Comparison of ENCODE assay signal across 17 mouse cellular contexts in the genomic region with DNA sequence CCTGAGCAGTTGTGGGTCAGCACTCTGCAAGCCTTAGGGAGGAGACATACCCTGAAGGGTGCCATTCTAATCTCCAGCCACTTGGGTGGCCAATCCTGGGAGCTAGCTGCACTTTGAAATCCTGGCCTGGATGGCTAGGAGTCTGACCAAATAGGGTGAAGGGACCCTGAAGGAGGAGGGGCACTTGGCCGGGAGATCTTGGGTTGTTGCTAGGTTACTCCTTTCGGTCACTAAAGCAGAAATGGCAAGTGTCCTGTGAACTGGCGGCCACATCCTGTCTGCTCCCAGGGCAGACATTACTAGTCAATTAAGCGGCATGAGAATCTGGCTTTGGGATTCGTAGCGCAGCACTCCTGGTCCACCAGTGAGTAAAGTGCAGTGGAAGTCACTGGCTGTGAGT. TPM values are rescaled to one million over a fixed set of nuclear protein-coding genes. Genes with fewer than 3 reads are reported as not detected.
DNase-seq lines count a peak whose midpoint lies in the region; ATAC-seq and TF ChIP-seq lines count a peak whose summit lies in the region.
"Had no signal": no experiment of that assay in that cellular context is flagged by ENCODE, and none has a peak within 500 bp of the region (broad histone marks: within the 10 kb centered on the region; RNA-seq: fewer than 3 reads in every experiment).

No protein-coding gene starts in this region.

- H3K36me3 ChIP-seq in heart, adult 2 months (ENCODE audit: control insufficient read depth, insufficient read depth, low read length): no peaks in the 10 kb centered on the region
- H3K36me3 ChIP-seq in heart, embryonic 12.5 days: peaks cover 12% of the 10 kb centered on the region
- H3K36me3 ChIP-seq: embryonic facial prominence, embryonic 15.5 days; intestine, embryonic 15.5 days; limb, embryonic 15.5 days had no signal

- ATAC-seq in heart, embryonic 12.5 days (ENCODE audit: insufficient number of reproducible peaks, low FRiP score): no peak
- ATAC-seq: intestine, embryonic 15.5 days had no signal

- H3K9me3 ChIP-seq in heart, embryonic 12.5 days (replicated peaks): no peaks in the 10 kb centered on the region
- H3K9me3 ChIP-seq: embryonic facial prominence, embryonic 15.5 days; hindbrain, embryonic 13.5 days; intestine, embryonic 15.5 days; limb, embryonic 15.5 days had no signal

- TF ChIP-seq POLR2A in heart, adult 2 months (IDR thresholded peaks at IDR 0.05; ENCODE audit: insufficient read depth, low read depth, low read length): no peak

- H3K79me2 ChIP-seq in heart, adult 2 months (replicated peaks; ENCODE audit: control insufficient read depth, insufficient read depth, low read length): no peaks in the 10 kb centered on the region

- 39% methylated on average over 6 of the region's 6 CpGs for WGBS in heart, adult 2 months
- 56% methylated on average over 6 of the region's 6 CpGs for WGBS in heart, embryonic 12.5 days

- TF ChIP-seq CTCF in heart, adult 2 months (IDR thresholded peaks at IDR 0.05): peak; percentile 11; the same call in 1 of the 2 replicates

- no peaks in the 10 kb centered on the region for H3K27me3 ChIP-seq in heart, adult 2 months (ENCODE audit: control insufficient read depth, insufficient read depth, low read length)
- H3K27me3 ChIP-seq in heart, embryonic 12.5 days (replicated peaks): no peaks in the 10 kb centered on the region
- H3K27me3 ChIP-seq: embryonic facial prominence, embryonic 15.5 days; intestine, embryonic 15.5 days had no signal

- H3K4me3 ChIP-seq in heart, adult 2 months: no peak overlapping the region
- H3K4me3 ChIP-seq in heart, embryonic 12.5 days: no peak overlapping the region
- no peak overlapping the region for H3K4me3 ChIP-seq in brown adipose tissue, adult 24 weeks (ENCODE audit: insufficient read depth, low read depth, low read length)
- H3K4me3 ChIP-seq: embryonic facial prominence, embryonic 15.5 days; hindbrain, embryonic 13.5 days; intestine, embryonic 15.5 days; limb, embryonic 15.5 days had no signal

- no peak overlapping the region for H3K9ac ChIP-seq in heart, adult 2 months (ENCODE audit: low read depth, low read length)
- no peak overlapping the region for H3K9ac ChIP-seq in heart, embryonic 12.5 days
- H3K9ac ChIP-seq: embryonic facial prominence, embryonic 15.5 days; hindbrain, embryonic 13.5 days; intestine, embryonic 15.5 days; limb, embryonic 15.5 days had no signal

- TF ChIP-seq EP300 in heart, adult 2 months (IDR thresholded peaks at IDR 0.05; ENCODE audit: insufficient read depth, low read depth, low read length): no peak

- no peak for DNase-seq in heart, adult 2 months
- DNase-seq in lung, postnatal 10 days: peak; percentile 75
- DNase-seq in lung, postnatal 14 days: no peak
- DNase-seq in 416B (ENCODE audit: low read depth): peak; percentile 25
- no peak for DNase-seq in gastrocnemius, postnatal 10 days
- DNase-seq in spleen, postnatal 36 days (ENCODE audit: low spot score in 2 of 2): no peak
- DNase-seq: adrenal gland, adult 8-10 months; cerebellum, adult 9-10 months; gastrocnemius, postnatal 25 days; thymus, postnatal 14 days had no signal

- no peak overlapping the region; the same call in 1 of the 2 replicates for H3K27ac ChIP-seq in heart, adult 2 months
- H3K27ac ChIP-seq in heart, embryonic 12.5 days (ENCODE audit: poor library complexity, severe bottlenecking): no peak overlapping the region
- 0 out of 2 replicates have a peak overlapping the region, but pooled peaks have one; percentile 33 for H3K27ac ChIP-seq in brown adipose tissue, adult 24 weeks (replicated peaks; ENCODE audit: low read depth, low read length)
- H3K27ac ChIP-seq: embryonic facial prominence, embryonic 15.5 days; hindbrain, embryonic 13.5 days; limb, embryonic 15.5 days; macrophage had no signal

- no peak overlapping the region for H3K4me2 ChIP-seq in heart, embryonic 12.5 days
- H3K4me2 ChIP-seq: embryonic facial prominence, embryonic 15.5 days; hindbrain, embryonic 13.5 days; intestine, embryonic 15.5 days; limb, embryonic 15.5 days had no signal

- intact Hi-C loops in heart, adult 2 months (cut with DNase I): no loop called here

- H3K4me1 ChIP-seq in heart, adult 2 months (ENCODE audit: control insufficient read depth, insufficient read depth, low read length): peaks cover 32% of the 10 kb centered on the region
- peaks cover 69% of the 10 kb centered on the region for H3K4me1 ChIP-seq in heart, embryonic 12.5 days (replicated peaks)
- H3K4me1 ChIP-seq in brown adipose tissue, adult 24 weeks (ENCODE audit: control insufficient read depth, insufficient read depth, insufficient read length, low read length): peaks cover 55% of the 10 kb centered on the region

RNA-seq across cellular contexts. Expression of gene Bahcc1, which starts 31.3 kb away (rescaled TPM):
- total RNA-seq in heart, adult 2 months (2021): 1 to 10 TPM; 5.4 to 9.7 TPM
- 5.9 and 6.4 TPM in 2 replicates for polyA plus RNA-seq in heart, adult 2 months (2012; rRNA removed)
- 6.5 and 7.6 TPM in 2 replicates for polyA plus RNA-seq in heart, embryonic 12.5 days (2016; fragmentation: Nextera tagmentation; extraction: Ambion mirVana)
- 5.7 and 5.9 TPM in 2 replicates for polyA plus RNA-seq in brown adipose tissue, adult 24 weeks (2012; ENCODE audit: insufficient read depth, insufficient read length, missing spikeins)
- 10 to 100 TPM in 1 of 2 experiments, 1 to 10 TPM in 1; 6.4 to 10.5 TPM for total RNA-seq in gastrocnemius, postnatal 10 days (2021)

Comparison
In these comparisons a context has a peak if more than half of its experiments do, and no peak if none do; other contexts are left out.
1. DNase-seq: peak in lung, postnatal 10 days (single experiment) and 416B (single experiment); none in heart, adult 2 months (0 of 2), lung, postnatal 14 days (single experiment), gastrocnemius, postnatal 10 days (single experiment) and spleen, postnatal 36 days (0 of 2).